Mouse (Mus musculus): ENCODE measurements around the gene Mrpl52.

Mrpl52 gene

GRCm38 (mm10) chr14:54412000-54412576 is 14.6 kb upstream of the Mrpl52 start:
- no peak for DNase-seq (ENCODE audit: low spot score in 2 of 2)

- no peak for DNase-seq (ENCODE audit: low spot score in 2 of 2)
Observed at GRCm38 (mm10) chr14:54412629-54413170, 14.0 kb upstream of the Mrpl52 start.

GRCm38 (mm10) chr14:54413877-54414700 is 12.6 kb upstream of the Mrpl52 start:
- DNase-seq (ENCODE audit: low spot score in 2 of 2): no peak

GRCm38 (mm10) chr14:54415241-54416020 is 11.3 kb upstream of the Mrpl52 start:
- no peak for DNase-seq (ENCODE audit: low spot score in 2 of 2)

GRCm38 (mm10) chr14:54416229-54416775 is 10.4 kb upstream of the Mrpl52 start:
- no peak for DNase-seq (ENCODE audit: low spot score in 2 of 2)

- no peak for DNase-seq (ENCODE audit: low spot score in 2 of 2)
Observed at GRCm38 (mm10) chr14:54416830-54417229, 9.9 kb upstream of the Mrpl52 start.

GRCm38 (mm10) chr14:54417623-54418081 is 9.1 kb upstream of the Mrpl52 start, which contains the start of gene Slc7a7:
TSS of gene Slc7a7 (minus strand) at chr14:54417780.
- DNase-seq (ENCODE audit: low spot score in 2 of 2): peak; percentile 28 to 41

GRCm38 (mm10) chr14:54421014-54421413 is 5.7 kb upstream of the Mrpl52 start:
- no peak for DNase-seq (ENCODE audit: low spot score in 2 of 2)

- peak; percentile 42 to 49 for DNase-seq (ENCODE audit: low spot score in 2 of 2)
Observed at GRCm38 (mm10) chr14:54423406-54423805, 3.3 kb upstream of the Mrpl52 start.

GRCm38 (mm10) chr14:54424634-54425033 is 2.1 kb upstream of the Mrpl52 start:
- no peak for DNase-seq (ENCODE audit: low spot score in 2 of 2)

GRCm38 (mm10) chr14:54425540-54425939 is 1.2 kb upstream of the Mrpl52 start:
- no peak for DNase-seq (ENCODE audit: low spot score in 2 of 2)

GRCm38 (mm10) chr14:54426003-54426688 is 563 bp upstream of the Mrpl52 start:
- no peak for DNase-seq (ENCODE audit: low spot score in 2 of 2)

- no peak for DNase-seq (ENCODE audit: low spot score in 2 of 2)
Observed at GRCm38 (mm10) chr14:54427696-54428095, 987 bp downstream of the Mrpl52 start.

- no peak for DNase-seq (ENCODE audit: low spot score in 2 of 2)
Observed at GRCm38 (mm10) chr14:54428421-54428820, 1.7 kb downstream of the Mrpl52 start.

- DNase-seq (ENCODE audit: low spot score in 2 of 2): no peak
Observed at GRCm38 (mm10) chr14:54429332-54430093, 2.8 kb downstream of the Mrpl52 start.

GRCm38 (mm10) chr14:54430406-54431145 is 3.9 kb downstream of the Mrpl52 start:
- DNase-seq (ENCODE audit: low spot score in 2 of 2): no peak

- DNase-seq (ENCODE audit: low spot score in 2 of 2): no peak
Observed at GRCm38 (mm10) chr14:54431334-54432077, 4.8 kb downstream of the Mrpl52 start, which contains the start of gene Mmp14. TSS of gene Mmp14 (plus strand) at chr14:54431612.

- DNase-seq (ENCODE audit: low spot score in 2 of 2): peak in 1 of 2 experiments; percentile 27
Observed at GRCm38 (mm10) chr14:54432078-54432836, 5.5 kb downstream of the Mrpl52 start.

Data from natural killer cell, adult 2 months (primary cell).